Mouse (Mus musculus): ENCODE measurements around the gene Higd1c. TPM values are rescaled to one million over a fixed set of nuclear protein-coding genes. Genes with fewer than 3 reads are reported as not detected.
A peak's percentile ranks its signal among the peaks of the same experiment; 100 is the strongest.
"Not testable (repeated sequence)": the region's sequence is repeated elsewhere in the genome, so short reads cannot be mapped to it uniquely, and the experiment has no call there.

The Higd1c gene
- polyA plus RNA-seq (2014; fragmentation: Nextera tagmentation; extraction: Ambion mirVana): not detected in 2 replicates

DNA sequence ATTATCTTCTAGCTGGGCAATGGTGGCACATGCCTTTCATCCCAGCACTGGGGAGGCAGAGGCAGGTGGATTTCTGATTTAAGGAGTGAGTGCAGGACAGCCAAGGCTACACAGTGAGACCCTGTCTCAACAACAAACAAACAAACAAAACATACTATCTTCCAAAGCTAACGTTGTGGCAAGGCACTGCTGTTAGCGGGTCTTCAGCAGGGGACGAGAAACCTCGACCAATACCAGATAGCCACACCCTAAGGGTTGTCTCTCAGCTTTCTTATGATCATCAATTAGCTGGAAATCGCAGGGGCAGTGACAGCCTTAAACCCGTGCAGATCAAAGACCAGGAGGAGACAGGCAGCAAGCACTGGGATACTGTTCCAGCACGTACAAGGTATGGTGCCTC is at the start of gene Higd1c:
Gene Higd1c, plus strand, starts transcription at position 301 of the 400 bp plus-strand sequence.
- H3K27ac ChIP-seq: no peak within 1 kb of the TSS
- no peaks in the 10 kb centered on the region for H3K27me3 ChIP-seq (ENCODE audit: control insufficient read depth, insufficient read depth, low read length)
- ATAC-seq (ENCODE audit: low FRiP score) (no peak), DNase-seq (ENCODE audit: low spot score) (no peak)
- no peaks in the 10 kb centered on the region for H3K4me1 ChIP-seq (replicated peaks; ENCODE audit: control insufficient read depth, insufficient read depth, low read length)
- no peak within 1 kb of the TSS for H3K4me2 ChIP-seq (replicated peaks)
- H3K4me3 ChIP-seq (replicated peaks; ENCODE audit: low read length): no peak within 1 kb of the TSS
- H3K36me3 ChIP-seq (replicated peaks; ENCODE audit: control insufficient read depth, insufficient read depth): no peaks in the 10 kb centered on the region
- H3K9ac ChIP-seq: no peak within 1 kb of the TSS
- WGBS: 81% methylated on average over 7 of the region's 7 CpGs
- H3K9me3 ChIP-seq (ENCODE audit: control insufficient read depth, low read length): no peaks in the 10 kb centered on the region

DNA sequence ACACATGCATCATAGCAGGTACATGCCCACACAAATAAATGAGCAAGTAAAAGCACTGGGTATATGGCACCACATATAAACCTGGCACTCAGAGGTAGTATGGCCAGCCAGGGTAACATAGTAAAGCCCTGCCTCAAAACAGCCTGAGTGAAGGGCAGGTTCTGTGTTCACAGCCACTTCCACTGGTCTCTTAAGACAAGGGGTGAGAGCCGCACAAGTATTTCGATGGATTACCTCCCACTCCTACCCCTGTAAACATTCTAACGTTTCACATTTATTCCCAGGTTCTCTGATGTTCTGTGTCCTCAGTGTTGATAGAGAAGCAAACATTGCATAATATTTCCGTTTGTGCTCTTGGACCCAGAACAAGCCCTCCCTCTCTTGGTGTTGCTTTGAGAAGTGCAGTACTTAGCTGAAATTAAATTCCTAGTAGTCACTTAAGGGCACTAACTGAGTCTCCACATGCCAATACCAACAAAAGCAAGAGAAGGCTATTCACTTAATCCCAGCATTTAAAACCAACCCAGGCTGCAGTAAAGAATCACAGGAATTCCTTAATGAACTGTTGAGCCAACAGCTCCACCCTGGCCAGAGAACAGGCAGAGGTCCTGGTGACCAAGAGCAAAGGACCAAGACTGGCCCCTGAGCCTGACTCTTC is 46.2 kb upstream of the Higd1c start:
- not testable (repeated sequence) for ATAC-seq (ENCODE audit: low FRiP score); H3K36me3 ChIP-seq (replicated peaks; ENCODE audit: control insufficient read depth, insufficient read depth); H3K9ac ChIP-seq; DNase-seq (ENCODE audit: low spot score); H3K27me3 ChIP-seq (ENCODE audit: control insufficient read depth, insufficient read depth, low read length); H3K4me3 ChIP-seq (replicated peaks; ENCODE audit: low read length); H3K9me3 ChIP-seq (ENCODE audit: control insufficient read depth, low read length); H3K27ac ChIP-seq; H3K4me1 ChIP-seq (replicated peaks; ENCODE audit: control insufficient read depth, insufficient read depth, low read length); H3K4me2 ChIP-seq (replicated peaks)
- 84% methylated on average over 4 of the region's 4 CpGs for WGBS

DNA sequence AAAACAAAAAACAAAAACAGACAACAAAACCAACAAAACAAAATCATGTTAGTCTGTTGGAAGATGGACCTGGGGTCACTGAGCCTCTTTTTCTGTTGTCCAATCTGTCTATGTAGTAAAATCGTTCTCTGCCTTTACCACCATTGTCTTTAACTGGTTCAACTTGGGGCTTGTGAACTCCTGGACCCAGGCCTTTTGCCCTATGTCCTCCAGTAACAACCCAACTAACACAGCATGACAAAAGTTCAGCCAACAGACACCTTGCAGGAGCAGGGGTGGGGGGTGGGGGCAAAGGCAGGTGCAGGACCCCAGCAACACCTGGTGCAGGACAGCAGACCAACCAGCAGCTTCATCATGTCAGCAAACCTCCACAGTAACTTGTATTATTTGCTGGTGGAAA is 44.5 kb upstream of the Higd1c start:
- no peak for ATAC-seq (ENCODE audit: low FRiP score)
- H3K4me2 ChIP-seq (replicated peaks): no peak overlapping the region
- DNase-seq (ENCODE audit: low spot score): no peak
- no peaks in the 10 kb centered on the region for H3K27me3 ChIP-seq (ENCODE audit: control insufficient read depth, insufficient read depth, low read length)
- no peak overlapping the region for H3K9ac ChIP-seq
- no peaks in the 10 kb centered on the region for H3K36me3 ChIP-seq (replicated peaks; ENCODE audit: control insufficient read depth, insufficient read depth)
- no peak overlapping the region for H3K4me3 ChIP-seq (replicated peaks; ENCODE audit: low read length)
- H3K4me1 ChIP-seq (replicated peaks; ENCODE audit: control insufficient read depth, insufficient read depth, low read length): no peaks in the 10 kb centered on the region
- H3K9me3 ChIP-seq (ENCODE audit: control insufficient read depth, low read length): no peaks in the 10 kb centered on the region
- H3K27ac ChIP-seq: no peak overlapping the region
- WGBS: 86% methylated on average over 1 of the region's 1 CpGs

DNA sequence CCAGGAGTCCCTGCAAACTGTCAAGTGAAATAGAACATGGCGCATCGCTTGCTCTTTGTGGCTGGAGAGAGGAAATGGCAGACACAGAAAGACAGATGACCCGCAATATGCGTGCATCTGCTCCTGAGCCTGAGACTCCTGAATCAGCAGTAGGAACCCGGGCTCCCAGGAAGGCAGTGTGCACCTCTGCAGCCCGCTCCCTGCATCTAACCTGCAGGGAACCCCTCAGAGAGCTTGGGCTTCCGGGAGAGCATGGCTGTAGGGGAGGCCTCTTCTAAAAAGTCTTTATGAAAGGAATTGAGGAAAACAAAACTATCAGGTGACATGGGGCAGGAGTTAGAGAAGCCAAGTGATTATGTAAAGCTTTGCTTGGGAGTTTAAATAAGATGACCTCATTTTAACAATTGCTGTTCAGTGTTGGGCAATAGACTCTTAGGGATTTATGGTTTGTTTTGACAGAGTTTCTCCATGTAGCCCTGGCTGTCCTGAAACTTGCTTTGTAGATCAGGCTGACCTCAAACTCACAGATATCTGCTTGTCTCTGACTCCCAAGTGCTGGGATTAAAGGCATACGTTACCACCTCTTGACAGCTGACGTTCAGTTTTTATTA is 43.9 kb upstream of the Higd1c start:
- Histone ChIP-seq H3K27me3 (ENCODE audit: control insufficient read depth, insufficient read depth, low read length) (no peaks in the 10 kb centered on the region), H3K36me3 (replicated peaks; ENCODE audit: control insufficient read depth, insufficient read depth) (no peaks in the 10 kb centered on the region), H3K9me3 (ENCODE audit: control insufficient read depth, low read length) (no peaks in the 10 kb centered on the region), H3K4me2 (replicated peaks) (no peak overlapping the region), H3K27ac (no peak overlapping the region), H3K9ac (no peak overlapping the region), H3K4me3 (replicated peaks; ENCODE audit: low read length) (no peak overlapping the region), H3K4me1 (replicated peaks; ENCODE audit: control insufficient read depth, insufficient read depth, low read length) (no peaks in the 10 kb centered on the region)
- DNase-seq (ENCODE audit: low spot score) (no peak), ATAC-seq (ENCODE audit: low FRiP score) (no peak)
- 77% methylated on average over 9 of the region's 9 CpGs for WGBS

DNA sequence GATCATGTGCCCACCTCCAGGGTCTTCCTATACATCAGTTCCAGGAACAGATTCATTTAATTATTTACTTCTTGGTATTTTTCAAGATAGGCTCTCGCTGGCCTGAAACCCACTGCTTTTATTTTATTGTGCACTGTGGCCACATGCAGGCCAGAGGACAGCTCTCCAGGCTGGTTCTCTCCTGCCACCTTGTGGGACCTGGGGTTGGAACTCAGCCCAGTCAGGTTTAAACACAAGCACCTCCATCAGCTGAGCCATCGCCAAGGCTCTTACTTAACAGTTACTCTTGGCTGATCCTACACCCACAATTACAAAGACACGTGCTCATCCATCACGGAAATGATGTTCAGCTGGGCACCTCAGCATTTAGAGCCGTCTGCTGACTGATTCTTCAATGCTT is 43.2 kb upstream of the Higd1c start:
- peak; percentile 37 for DNase-seq (ENCODE audit: low spot score)
- H3K9ac ChIP-seq: no peak overlapping the region
- 52% methylated on average over 5 of the region's 5 CpGs for WGBS

DNA sequence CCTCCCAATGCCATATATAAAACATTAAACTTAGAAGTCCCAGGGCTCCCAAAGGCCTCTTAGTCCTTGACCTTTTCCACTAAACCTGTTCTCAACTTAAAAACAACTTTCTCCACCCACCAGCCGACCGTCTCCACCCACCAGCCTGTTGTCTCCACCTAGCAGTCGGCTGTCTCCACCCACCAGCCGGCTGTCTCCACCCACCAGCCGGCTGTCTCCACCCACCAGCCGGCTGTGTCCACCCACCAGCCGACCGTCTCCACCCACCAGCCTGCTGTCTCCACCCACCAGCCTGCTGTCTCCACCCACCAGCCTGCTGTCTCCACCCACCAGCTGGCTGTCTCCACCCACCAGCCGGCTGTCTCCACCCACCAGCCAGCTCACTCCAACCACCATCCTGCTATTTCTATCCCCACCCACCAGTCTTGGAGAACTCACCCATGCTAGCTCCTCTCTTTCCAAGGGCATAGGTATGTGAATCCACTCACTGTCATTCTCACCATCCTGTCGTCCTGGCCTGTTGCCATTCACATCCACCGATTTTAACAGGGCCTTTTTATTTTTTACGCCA is 40.2 kb upstream of the Higd1c start:
- Histone ChIP-seq H3K27me3 (ENCODE audit: control insufficient read depth, insufficient read depth, low read length) (no peaks in the 10 kb centered on the region), H3K9ac (no peak overlapping the region), H3K4me1 (replicated peaks; ENCODE audit: control insufficient read depth, insufficient read depth, low read length) (no peaks in the 10 kb centered on the region), H3K36me3 (replicated peaks; ENCODE audit: control insufficient read depth, insufficient read depth) (no peaks in the 10 kb centered on the region), H3K4me3 (replicated peaks; ENCODE audit: low read length) (no peak overlapping the region), H3K27ac (no peak overlapping the region), H3K4me2 (replicated peaks) (no peak overlapping the region), H3K9me3 (ENCODE audit: control insufficient read depth, low read length) (no peaks in the 10 kb centered on the region)
- no peak for ATAC-seq (ENCODE audit: low FRiP score)
- no peak for DNase-seq (ENCODE audit: low spot score)
- 73% methylated on average over 12 of the region's 12 CpGs for WGBS

More for the DNA sequence above, 43.2 kb upstream of the Higd1c start:
- Histone ChIP-seq H3K4me3 (replicated peaks; ENCODE audit: low read length) (no peak overlapping the region), H3K4me1 (replicated peaks; ENCODE audit: control insufficient read depth, insufficient read depth, low read length) (no peaks in the 10 kb centered on the region), H3K36me3 (replicated peaks; ENCODE audit: control insufficient read depth, insufficient read depth) (no peaks in the 10 kb centered on the region), H3K27me3 (ENCODE audit: control insufficient read depth, insufficient read depth, low read length) (no peaks in the 10 kb centered on the region), H3K9me3 (ENCODE audit: control insufficient read depth, low read length) (no peaks in the 10 kb centered on the region), H3K4me2 (replicated peaks) (no peak overlapping the region), H3K27ac (no peak overlapping the region)
- ATAC-seq (ENCODE audit: low FRiP score): no peak

DNA sequence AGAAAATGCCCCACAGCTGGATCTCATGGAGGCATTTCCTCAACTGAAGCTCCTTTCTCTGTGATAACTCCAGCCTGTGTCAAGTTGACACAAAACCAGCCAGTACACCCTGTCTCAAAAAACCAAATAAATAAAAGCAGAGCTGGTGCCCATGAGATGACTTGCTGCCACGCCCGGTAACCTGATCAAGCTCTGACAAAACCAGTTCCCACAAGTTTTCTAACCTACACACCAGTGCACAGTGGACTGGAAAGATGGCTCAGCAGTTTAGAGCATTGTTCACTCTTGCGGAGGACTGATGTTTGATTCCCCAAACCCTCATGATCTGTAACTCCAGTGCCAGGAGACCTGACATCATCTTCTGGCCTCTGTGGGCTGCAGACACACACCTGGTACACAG is 39.1 kb upstream of the Higd1c start:
- Histone ChIP-seq H3K27me3 (ENCODE audit: control insufficient read depth, insufficient read depth, low read length) (no peaks in the 10 kb centered on the region), H3K4me3 (replicated peaks; ENCODE audit: low read length) (no peak overlapping the region), H3K27ac (no peak overlapping the region), H3K4me2 (replicated peaks) (no peak overlapping the region), H3K9me3 (ENCODE audit: control insufficient read depth, low read length) (no peaks in the 10 kb centered on the region), H3K4me1 (replicated peaks; ENCODE audit: control insufficient read depth, insufficient read depth, low read length) (no peaks in the 10 kb centered on the region), H3K36me3 (replicated peaks; ENCODE audit: control insufficient read depth, insufficient read depth) (no peaks in the 10 kb centered on the region), H3K9ac (no peak overlapping the region)
- 98% methylated on average over 3 of the region's 3 CpGs for WGBS
- DNase-seq (ENCODE audit: low spot score) (no peak), ATAC-seq (ENCODE audit: low FRiP score) (no peak)

DNA sequence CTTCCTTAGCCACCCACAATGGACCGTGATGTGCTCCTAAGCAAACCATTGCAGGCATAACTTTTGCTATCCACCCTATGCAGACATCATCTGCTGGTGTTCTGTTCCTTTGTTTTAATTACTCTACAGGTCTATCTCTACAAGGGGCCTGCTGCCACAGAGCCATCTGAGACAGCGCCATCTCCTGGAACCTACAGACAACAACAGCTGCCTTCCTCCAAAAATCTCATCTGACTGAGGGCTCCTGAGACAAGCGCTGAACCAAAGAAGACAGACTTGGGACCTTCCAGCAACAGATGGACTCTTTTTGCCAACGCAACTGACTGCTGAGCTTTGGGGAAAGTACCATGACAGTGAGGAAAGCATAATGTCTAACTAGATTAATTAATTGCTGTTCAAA is 36.3 kb upstream of the Higd1c start:
- ATAC-seq (ENCODE audit: low FRiP score); H3K27ac ChIP-seq; H3K4me2 ChIP-seq (replicated peaks); H3K4me3 ChIP-seq (replicated peaks; ENCODE audit: low read length); H3K9ac ChIP-seq; H3K4me1 ChIP-seq (replicated peaks; ENCODE audit: control insufficient read depth, insufficient read depth, low read length); H3K27me3 ChIP-seq (ENCODE audit: control insufficient read depth, insufficient read depth, low read length); H3K9me3 ChIP-seq (ENCODE audit: control insufficient read depth, low read length); DNase-seq (ENCODE audit: low spot score); H3K36me3 ChIP-seq (replicated peaks; ENCODE audit: control insufficient read depth, insufficient read depth): not testable (repeated sequence)
- 68% methylated on average over 3 of the region's 4 CpGs for WGBS

DNA sequence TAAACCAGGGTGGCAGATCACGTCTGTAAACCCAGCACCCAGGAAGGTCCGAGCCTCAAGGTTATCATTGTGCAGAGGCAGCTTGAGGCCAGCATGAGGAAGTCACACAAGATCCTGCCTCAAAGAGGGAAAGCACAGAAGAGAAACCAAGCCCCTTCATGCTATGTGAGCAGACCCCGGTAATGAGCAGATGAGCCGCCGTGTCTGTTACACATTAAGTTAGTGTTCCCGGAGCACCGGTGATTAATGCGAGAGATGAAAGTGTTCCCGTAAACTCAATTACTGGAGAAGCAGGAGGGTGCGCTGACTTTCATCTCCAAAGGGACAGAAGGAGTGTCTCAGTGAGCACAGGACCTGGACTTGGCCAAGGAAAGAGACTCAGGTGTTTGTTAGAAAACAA is 35.0 kb upstream of the Higd1c start:
- H3K9me3 ChIP-seq (ENCODE audit: control insufficient read depth, low read length); DNase-seq (ENCODE audit: low spot score); H3K4me2 ChIP-seq (replicated peaks); H3K36me3 ChIP-seq (replicated peaks; ENCODE audit: control insufficient read depth, insufficient read depth); H3K4me1 ChIP-seq (replicated peaks; ENCODE audit: control insufficient read depth, insufficient read depth, low read length); H3K9ac ChIP-seq; H3K27me3 ChIP-seq (ENCODE audit: control insufficient read depth, insufficient read depth, low read length); H3K4me3 ChIP-seq (replicated peaks; ENCODE audit: low read length); ATAC-seq (ENCODE audit: low FRiP score); H3K27ac ChIP-seq: not testable (repeated sequence)
- whole genome bisulfite sequencing: 28% methylated on average over 9 of the region's 10 CpGs
